Mouse (Mus musculus): Measurements from ENCODE around the gene Tgfb1i1. TPM values are rescaled to one million over a fixed set of nuclear protein-coding genes. Genes with fewer than 3 reads are reported as not detected.

The Tgfb1i1 gene
- polyA plus RNA-seq, 1 experiment: not detected

DNA sequence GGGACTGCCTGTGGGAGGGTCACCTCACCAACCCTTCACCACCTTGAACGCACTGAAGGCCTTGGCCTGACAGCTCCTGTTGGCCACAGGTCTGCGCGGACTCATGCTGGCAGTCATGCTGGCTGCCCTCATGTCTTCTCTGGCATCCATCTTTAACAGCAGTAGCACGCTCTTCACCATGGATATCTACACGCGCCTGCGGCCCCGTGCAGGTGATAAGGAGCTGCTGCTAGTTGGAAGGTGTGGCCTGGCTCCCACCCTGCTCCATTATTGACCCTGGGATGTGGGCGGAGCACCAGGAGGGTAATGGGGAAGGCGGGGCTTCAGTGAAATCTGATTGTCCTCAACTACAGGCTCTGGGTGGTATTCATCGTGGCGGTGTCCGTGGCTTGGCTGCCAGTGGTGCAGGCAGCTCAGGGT lies 23.8 kb downstream of the Tgfb1i1 start:
- WGBS: 70% methylated on average over 13 of the region's 13 CpGs
- Histone ChIP-seq H3K27ac (ENCODE audit: insufficient read depth, low read depth, low read length) (no peak overlapping the region), H3K4me1 (ENCODE audit: control insufficient read depth, insufficient read depth, low read length) (no peaks in the 10 kb centered on the region), H3K4me3 (ENCODE audit: insufficient read depth, low read depth, low read length) (no peak overlapping the region)
- TF ChIP-seq CTCF (IDR thresholded peaks at IDR 0.05; ENCODE audit: insufficient read depth, low read depth, low read length): no peak
- no peak for TF ChIP-seq POLR2A (IDR thresholded peaks at IDR 0.05; ENCODE audit: insufficient read depth, low read depth, low read length)

DNA sequence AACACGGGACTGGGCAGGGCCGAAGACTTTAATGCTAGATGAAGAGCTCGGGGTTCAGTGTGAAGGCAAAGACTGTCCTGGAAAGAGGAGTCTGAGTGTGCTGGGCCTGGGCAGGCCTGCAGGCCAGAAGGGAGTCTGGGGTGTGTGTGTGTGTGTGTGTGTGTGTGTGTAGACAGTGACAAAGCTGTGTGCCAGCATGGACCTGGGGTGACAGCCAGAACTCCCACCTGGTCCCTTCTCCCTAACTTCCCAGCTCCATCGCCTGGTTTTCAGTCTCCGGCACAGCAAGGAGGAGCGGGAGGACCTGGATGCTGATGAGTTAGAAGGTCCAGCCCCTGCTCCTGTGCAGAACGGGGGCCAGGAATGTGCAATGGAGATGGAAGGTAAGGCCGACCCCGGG lies 24.9 kb downstream of the Tgfb1i1 start:
- TF ChIP-seq POLR2A (IDR thresholded peaks at IDR 0.05; ENCODE audit: insufficient read depth, low read depth, low read length): no peak
- no peak for TF ChIP-seq CTCF (IDR thresholded peaks at IDR 0.05; ENCODE audit: insufficient read depth, low read depth, low read length)

DNA sequence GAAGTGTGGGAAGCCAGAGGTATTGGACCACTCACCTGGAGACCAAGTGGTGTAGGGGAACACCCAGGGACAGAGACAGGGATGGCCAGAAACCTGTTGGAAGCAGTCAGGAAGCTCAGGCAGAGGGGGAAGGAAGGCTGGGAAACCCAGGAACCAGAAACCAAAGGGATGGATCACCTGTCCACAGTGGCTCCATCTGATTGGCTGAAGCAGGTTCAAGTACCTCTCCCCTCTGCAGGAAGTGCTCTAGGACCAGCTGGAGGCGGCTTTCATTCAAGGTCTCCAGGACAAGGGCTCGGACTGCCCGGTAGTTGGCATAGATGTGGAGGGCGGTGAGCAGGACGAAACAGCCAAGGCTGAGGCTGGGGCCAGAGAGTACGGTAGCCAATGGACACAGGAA lies 29.4 kb downstream of the Tgfb1i1 start:
- H3K4me1 ChIP-seq (ENCODE audit: control insufficient read depth, insufficient read depth, low read length): no peaks in the 10 kb centered on the region
- H3K4me3 ChIP-seq (ENCODE audit: insufficient read depth, low read depth, low read length): no peak overlapping the region
- H3K27ac ChIP-seq (ENCODE audit: insufficient read depth, low read depth, low read length): no peak overlapping the region
- TF ChIP-seq CTCF (IDR thresholded peaks at IDR 0.05; ENCODE audit: insufficient read depth, low read depth, low read length) (no peak), POLR2A (IDR thresholded peaks at IDR 0.05; ENCODE audit: insufficient read depth, low read depth, low read length) (no peak)
- 82% methylated on average over 6 of the region's 6 CpGs for WGBS

More for the DNA sequence above, 24.9 kb downstream of the Tgfb1i1 start:
- no peaks in the 10 kb centered on the region for H3K4me1 ChIP-seq (ENCODE audit: control insufficient read depth, insufficient read depth, low read length)
- no peak overlapping the region for H3K27ac ChIP-seq (ENCODE audit: insufficient read depth, low read depth, low read length)
- WGBS: 88% methylated on average over 9 of the region's 9 CpGs
- no peak overlapping the region for H3K4me3 ChIP-seq (ENCODE audit: insufficient read depth, low read depth, low read length)

DNA sequence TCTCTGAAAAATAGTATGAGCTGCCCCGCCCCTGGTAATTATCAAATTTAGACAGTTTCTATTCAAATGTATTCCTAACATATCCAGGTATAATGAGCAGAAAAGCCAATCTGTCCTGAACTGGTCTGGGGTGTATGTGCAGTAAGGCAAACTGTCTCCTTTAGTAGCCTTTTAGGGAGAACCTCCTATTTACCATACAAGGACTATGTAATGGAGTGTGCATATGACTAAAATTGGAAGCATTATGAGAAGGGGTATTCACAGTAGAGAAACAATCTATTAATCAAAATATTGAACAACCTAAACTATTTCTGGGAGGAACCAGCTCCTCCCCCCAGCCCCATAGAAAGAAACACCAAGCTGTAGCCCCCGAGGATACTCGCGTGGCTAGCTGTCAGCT lies 33.1 kb downstream of the Tgfb1i1 start:
- TF ChIP-seq POLR2A (IDR thresholded peaks at IDR 0.05; ENCODE audit: insufficient read depth, low read depth, low read length) (no peak), CTCF (IDR thresholded peaks at IDR 0.05; ENCODE audit: insufficient read depth, low read depth, low read length) (no peak)
- Histone ChIP-seq H3K4me1 (ENCODE audit: control insufficient read depth, insufficient read depth, low read length) (no peaks in the 10 kb centered on the region), H3K4me3 (ENCODE audit: insufficient read depth, low read depth, low read length) (no peak overlapping the region), H3K27ac (ENCODE audit: insufficient read depth, low read depth, low read length) (no peak overlapping the region)
- 95% methylated on average over 4 of the region's 4 CpGs for WGBS

DNA sequence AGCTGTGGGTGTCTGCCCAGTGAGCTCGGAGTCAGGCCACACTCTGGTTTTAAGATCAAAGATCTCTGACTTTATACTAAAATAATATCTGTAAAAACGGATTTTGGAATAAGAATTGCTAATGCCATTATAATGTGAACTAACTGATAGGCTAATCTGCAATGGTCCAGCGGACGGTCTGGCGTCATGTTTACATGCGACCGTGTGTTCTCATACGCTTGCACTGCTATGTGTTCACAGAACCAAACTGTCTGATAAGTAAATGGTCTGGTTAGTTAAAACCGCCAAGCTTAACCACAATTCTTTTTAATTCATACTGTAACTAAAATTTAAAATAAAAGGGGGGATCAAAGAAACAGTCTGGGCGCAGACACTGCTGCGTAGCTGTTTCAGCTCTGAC lies 35.2 kb downstream of the Tgfb1i1 start:
- Histone ChIP-seq H3K4me1 (ENCODE audit: control insufficient read depth, insufficient read depth, low read length) (no peaks in the 10 kb centered on the region), H3K27ac (ENCODE audit: insufficient read depth, low read depth, low read length) (no peak overlapping the region), H3K4me3 (ENCODE audit: insufficient read depth, low read depth, low read length) (no peak overlapping the region)
- TF ChIP-seq CTCF (IDR thresholded peaks at IDR 0.05; ENCODE audit: insufficient read depth, low read depth, low read length) (no peak), POLR2A (IDR thresholded peaks at IDR 0.05; ENCODE audit: insufficient read depth, low read depth, low read length) (no peak)
- WGBS: 93% methylated on average over 11 of the region's 11 CpGs

DNA sequence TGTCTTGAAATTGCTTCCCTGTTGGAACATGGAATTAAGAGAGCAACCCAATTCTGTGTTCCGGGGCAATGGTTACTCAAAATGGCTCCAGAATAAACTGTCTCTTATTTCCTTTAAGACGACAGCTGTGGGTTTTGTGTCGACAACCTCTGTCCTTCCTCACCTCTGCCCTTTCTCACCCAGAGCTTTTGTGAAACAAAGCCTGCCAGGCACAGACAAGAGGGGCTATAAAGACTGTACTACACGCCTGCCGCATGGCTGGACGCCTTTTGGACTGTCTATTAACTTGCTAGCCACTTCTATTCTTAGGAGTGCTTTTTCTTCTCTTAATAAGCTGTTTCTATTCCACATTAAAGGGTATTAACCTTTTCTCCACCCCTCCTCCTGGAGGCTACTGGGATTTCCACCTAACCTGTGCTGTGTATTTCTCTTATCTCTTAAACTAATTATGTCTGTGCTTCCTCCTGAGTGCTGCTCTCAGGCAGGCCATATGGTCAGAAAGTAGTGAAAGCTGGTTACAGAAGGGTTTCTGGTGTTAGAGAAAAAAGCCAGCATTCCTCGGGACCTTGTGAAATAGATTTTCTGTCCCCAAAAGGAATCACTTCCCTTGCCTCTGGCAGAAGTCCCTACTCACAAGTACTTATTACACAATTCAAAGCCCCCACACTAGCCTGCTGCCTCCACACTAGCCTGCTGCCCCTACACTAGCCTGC lies 36.1 kb downstream of the Tgfb1i1 start:
- 47% methylated on average over 7 of the region's 7 CpGs for WGBS
- no peak overlapping the region for H3K27ac ChIP-seq (ENCODE audit: insufficient read depth, low read depth, low read length)
- no peak overlapping the region for H3K4me3 ChIP-seq (ENCODE audit: insufficient read depth, low read depth, low read length)
- no peaks in the 10 kb centered on the region for H3K4me1 ChIP-seq (ENCODE audit: control insufficient read depth, insufficient read depth, low read length)
- TF ChIP-seq CTCF (IDR thresholded peaks at IDR 0.05; ENCODE audit: insufficient read depth, low read depth, low read length) (no peak), POLR2A (IDR thresholded peaks at IDR 0.05; ENCODE audit: insufficient read depth, low read depth, low read length) (no peak)

DNA sequence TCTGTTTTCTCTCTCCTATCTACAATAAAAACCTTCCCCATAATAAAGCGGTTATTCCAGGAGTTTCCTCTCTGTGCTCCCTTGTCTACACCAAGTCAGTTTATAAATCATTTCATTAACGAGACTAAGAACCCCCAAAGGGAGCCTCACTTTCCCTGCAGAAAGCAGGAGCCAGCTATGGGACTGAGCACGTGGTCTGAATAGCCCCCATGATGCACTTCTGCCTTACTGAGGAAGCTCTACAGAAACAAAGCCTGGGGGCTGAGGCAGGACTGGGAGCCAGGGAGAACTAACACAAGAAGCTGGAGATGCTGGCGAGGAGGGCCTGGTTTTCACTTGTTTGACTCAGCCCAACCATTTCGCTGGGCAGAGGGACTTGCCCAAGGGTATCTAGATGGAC lies 37.4 kb downstream of the Tgfb1i1 start:
- H3K4me1 ChIP-seq (ENCODE audit: control insufficient read depth, insufficient read depth, low read length): no peaks in the 10 kb centered on the region
- H3K27ac ChIP-seq (ENCODE audit: insufficient read depth, low read depth, low read length): no peak overlapping the region
- WGBS: 63% methylated on average over 5 of the region's 5 CpGs
- H3K4me3 ChIP-seq (ENCODE audit: insufficient read depth, low read depth, low read length): no peak overlapping the region
- no peak for TF ChIP-seq CTCF (IDR thresholded peaks at IDR 0.05; ENCODE audit: insufficient read depth, low read depth, low read length)
- TF ChIP-seq POLR2A (IDR thresholded peaks at IDR 0.05; ENCODE audit: insufficient read depth, low read depth, low read length): no peak

DNA sequence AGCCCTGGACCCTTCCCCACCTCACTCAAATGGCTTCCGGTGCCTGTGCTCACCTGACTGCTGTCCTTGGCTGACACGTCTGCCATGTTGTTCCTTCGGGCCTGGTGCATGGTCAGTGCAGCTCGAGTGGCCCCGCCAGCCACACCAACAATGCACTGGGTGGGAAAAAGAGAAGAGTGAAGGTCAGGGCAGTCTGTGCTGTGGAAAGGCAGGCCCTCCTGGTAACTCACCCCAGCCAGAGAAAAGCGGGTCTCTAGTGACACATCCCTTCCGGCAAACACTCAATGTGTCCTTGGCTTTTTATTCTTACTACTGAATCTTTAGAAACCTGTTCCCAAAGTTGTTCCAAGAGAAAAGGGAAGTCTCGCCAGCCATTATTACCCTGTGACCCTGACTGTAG lies 38.4 kb downstream of the Tgfb1i1 start:
- 92% methylated on average over 8 of the region's 8 CpGs for WGBS
- TF ChIP-seq CTCF (IDR thresholded peaks at IDR 0.05; ENCODE audit: insufficient read depth, low read depth, low read length) (no peak), POLR2A (IDR thresholded peaks at IDR 0.05; ENCODE audit: insufficient read depth, low read depth, low read length) (no peak)
- Histone ChIP-seq H3K4me1 (ENCODE audit: control insufficient read depth, insufficient read depth, low read length) (no peaks in the 10 kb centered on the region), H3K27ac (ENCODE audit: insufficient read depth, low read depth, low read length) (no peak overlapping the region), H3K4me3 (ENCODE audit: insufficient read depth, low read depth, low read length) (no peak overlapping the region)

DNA sequence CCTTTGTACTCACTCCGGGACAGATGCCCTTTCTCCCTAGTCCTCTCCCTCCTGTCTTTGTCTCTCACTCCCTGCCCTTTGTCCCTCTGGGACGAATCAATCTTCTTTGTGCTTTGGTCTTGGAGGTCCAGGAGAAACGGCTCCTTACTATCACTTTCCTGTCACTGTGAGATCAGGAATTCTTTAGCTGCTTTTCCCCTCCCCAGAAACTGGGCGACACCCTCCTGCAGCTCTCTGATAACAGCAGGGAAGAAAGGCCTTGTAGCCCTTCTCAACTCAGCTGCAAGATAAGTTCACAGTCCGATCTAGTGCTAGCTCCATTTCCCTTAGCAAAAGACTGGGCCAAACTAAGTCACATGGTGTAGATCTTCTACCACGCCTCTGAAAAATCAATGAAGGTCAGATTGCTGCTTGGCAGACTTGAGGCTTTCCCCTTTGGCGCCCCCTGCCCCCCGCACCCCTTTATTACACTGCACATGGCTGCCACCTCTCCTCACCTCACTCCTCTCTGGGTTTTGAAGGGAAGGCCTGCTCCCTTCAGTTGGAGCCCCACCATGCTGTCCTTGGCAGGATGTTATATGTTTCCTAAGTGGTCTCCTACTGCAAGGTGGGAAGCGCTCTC lies 42.4 kb downstream of the Tgfb1i1 start:
- H3K27ac ChIP-seq (ENCODE audit: insufficient read depth, low read depth, low read length): no peak overlapping the region

More for the DNA sequence above, 42.4 kb downstream of the Tgfb1i1 start:
- TF ChIP-seq CTCF (IDR thresholded peaks at IDR 0.05; ENCODE audit: insufficient read depth, low read depth, low read length) (no peak), POLR2A (IDR thresholded peaks at IDR 0.05; ENCODE audit: insufficient read depth, low read depth, low read length) (no peak)
- no peak overlapping the region for H3K4me3 ChIP-seq (ENCODE audit: insufficient read depth, low read depth, low read length)
- no peaks in the 10 kb centered on the region for H3K4me1 ChIP-seq (ENCODE audit: control insufficient read depth, insufficient read depth, low read length)
- 34% methylated on average over 9 of the region's 9 CpGs for whole genome bisulfite sequencing

Measured in olfactory bulb, adult 2 months (tissue).